8 mouse cellular contexts compared by ENCODE assay signal in the genomic region with DNA sequence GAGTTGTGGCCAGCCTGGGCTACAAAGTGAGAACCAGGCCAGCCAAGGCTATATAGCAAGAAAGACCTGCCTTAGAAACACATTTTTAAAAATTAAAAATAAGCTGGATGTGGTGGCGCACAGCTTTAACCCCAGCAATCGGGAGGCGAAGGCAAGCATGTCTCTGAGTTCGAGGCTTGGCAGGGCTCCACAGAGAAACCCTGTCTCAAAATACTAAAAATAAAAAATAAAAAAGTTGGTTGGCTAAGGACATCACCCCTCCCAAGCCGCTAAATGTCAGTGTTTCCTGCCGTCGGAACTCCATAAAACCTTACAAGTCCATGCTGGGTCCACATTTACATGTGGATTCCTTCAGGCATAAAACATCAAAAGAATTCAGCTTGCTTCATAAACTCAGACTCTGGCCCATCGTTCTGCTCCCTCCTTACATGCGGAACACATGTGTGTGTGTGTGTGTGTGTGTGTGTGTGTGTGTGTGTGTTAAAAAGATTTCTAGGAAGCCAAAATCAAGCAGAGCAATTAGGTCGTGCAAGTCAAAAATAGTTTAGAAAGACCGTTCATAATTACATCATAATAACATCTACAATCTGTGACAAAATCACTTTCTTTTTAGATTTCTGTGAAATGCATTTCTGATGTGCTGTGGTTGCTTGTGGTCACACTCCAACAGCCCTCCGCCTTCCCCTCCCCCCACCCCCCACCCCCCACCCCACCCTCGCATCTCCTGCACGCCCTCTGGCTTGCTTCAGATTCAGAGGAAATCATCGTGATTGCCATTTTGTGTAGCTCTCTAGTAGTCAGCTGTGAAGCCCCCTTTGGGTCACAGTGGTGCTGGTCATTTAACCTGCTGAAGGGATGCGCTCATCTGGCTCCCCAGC. TPM values are rescaled to one million over a fixed set of nuclear protein-coding genes. Genes with fewer than 3 reads are reported as not detected.
A peak's percentile ranks its signal among the peaks of the same experiment; 100 is the strongest.
DNase-seq lines count a peak whose midpoint lies in the region; ATAC-seq and TF ChIP-seq lines count a peak whose summit lies in the region.
"Had no signal": no experiment of that assay in that cellular context is flagged by ENCODE, and none has a peak within 500 bp of the region (broad histone marks: within the 10 kb centered on the region; RNA-seq: fewer than 3 reads in every experiment).

No protein-coding gene starts in this region.

- no peak for TF ChIP-seq POLR2A in limb, embryonic 14.5 days (IDR thresholded peaks at IDR 0.05; ENCODE audit: borderline replicate concordance, extremely low read depth, insufficient read depth, insufficient read length)

- no peak for DNase-seq in stomach, postnatal 0 days (ENCODE audit: low spot score)
- DNase-seq in forebrain, embryonic 14.5 days (ENCODE audit: low spot score): peak; percentile 7
- peak; percentile 61 for DNase-seq in limb, embryonic 14.5 days (ENCODE audit: low spot score)
- no peak for DNase-seq in urinary bladder, postnatal 10 days (ENCODE audit: low spot score)
- no peak for DNase-seq in gastrocnemius, postnatal 4 days (ENCODE audit: low spot score in 2 of 2)

- H3K4me1 ChIP-seq in stomach, embryonic 14.5 days (ENCODE audit: control insufficient read depth, insufficient read depth, low read length): peaks cover 11% of the 10 kb centered on the region; the same call in 1 of the 2 replicates
- no peaks in the 10 kb centered on the region for H3K4me1 ChIP-seq in stomach, postnatal 0 days (replicated peaks; ENCODE audit: control insufficient read depth, insufficient read depth)
- H3K4me1 ChIP-seq in forebrain, embryonic 14.5 days (ENCODE audit: control insufficient read depth, insufficient read depth, low read length): no peaks in the 10 kb centered on the region
- peaks cover 15% of the 10 kb centered on the region for H3K4me1 ChIP-seq in limb, embryonic 14.5 days (ENCODE audit: control insufficient read depth, insufficient read depth, low read length)
- H3K4me1 ChIP-seq in stomach, embryonic 16.5 days (ENCODE audit: control insufficient read depth, insufficient read depth, low read length): peaks cover 9% of the 10 kb centered on the region; the same call in 1 of the 2 replicates
- H3K4me1 ChIP-seq: liver, embryonic 12.5 days had no signal

- no peak overlapping the region for H3K9ac ChIP-seq in stomach, embryonic 14.5 days (replicated peaks; ENCODE audit: low read depth, low read length)
- H3K9ac ChIP-seq in stomach, postnatal 0 days (ENCODE audit: low read length): no peak overlapping the region
- no peak overlapping the region for H3K9ac ChIP-seq in forebrain, embryonic 14.5 days (ENCODE audit: low read length)
- 0 out of 2 replicates have a peak overlapping the region, but pooled peaks have one; percentile 3 for H3K9ac ChIP-seq in limb, embryonic 14.5 days (ENCODE audit: low read depth, low read length, severe bottlenecking)
- H3K9ac ChIP-seq in stomach, embryonic 16.5 days (ENCODE audit: low read length): peak overlapping the region; percentile 26; the same call in 1 of the 2 replicates
- H3K9ac ChIP-seq: liver, embryonic 12.5 days had no signal

- H3K9me3 ChIP-seq in stomach, embryonic 14.5 days (ENCODE audit: control insufficient read depth, low read depth, low read length): no peaks in the 10 kb centered on the region; the same call in 1 of the 2 replicates
- no peaks in the 10 kb centered on the region for H3K9me3 ChIP-seq in stomach, postnatal 0 days (ENCODE audit: control insufficient read depth, low read length)
- H3K9me3 ChIP-seq in forebrain, embryonic 14.5 days (replicated peaks; ENCODE audit: control insufficient read depth, low read length): no peaks in the 10 kb centered on the region
- no peaks in the 10 kb centered on the region for H3K9me3 ChIP-seq in limb, embryonic 14.5 days (ENCODE audit: control insufficient read depth, low read length)
- H3K9me3 ChIP-seq in stomach, embryonic 16.5 days (replicated peaks; ENCODE audit: control insufficient read depth, low read length): no peaks in the 10 kb centered on the region
- H3K9me3 ChIP-seq: liver, embryonic 12.5 days had no signal

- H3K4me3 ChIP-seq in stomach, embryonic 14.5 days (ENCODE audit: low read depth, low read length): no peak overlapping the region
- H3K4me3 ChIP-seq in stomach, postnatal 0 days (ENCODE audit: low read depth, low read length): no peak overlapping the region
- H3K4me3 ChIP-seq in forebrain, embryonic 14.5 days (ENCODE audit: low read depth, low read length): no peak overlapping the region
- H3K4me3 ChIP-seq in limb, embryonic 14.5 days (replicated peaks; ENCODE audit: low read length): no peak overlapping the region
- no peak overlapping the region for H3K4me3 ChIP-seq in stomach, embryonic 16.5 days (replicated peaks; ENCODE audit: low read length)
- H3K4me3 ChIP-seq: liver, embryonic 12.5 days had no signal

- no peak for ATAC-seq in stomach, embryonic 14.5 days (ENCODE audit: insufficient number of reproducible peaks, insufficient read depth, low FRiP score, low read depth)
- no peak for ATAC-seq in stomach, postnatal 0 days (ENCODE audit: low FRiP score, low TSS enrichment)
- ATAC-seq in forebrain, embryonic 14.5 days: peak; percentile 26; the same call in 1 of the 2 replicates
- ATAC-seq in limb, embryonic 14.5 days (ENCODE audit: low FRiP score, low read depth): peak; percentile 63
- ATAC-seq in stomach, embryonic 16.5 days (ENCODE audit: insufficient read depth, low FRiP score): no peak
- ATAC-seq: liver, embryonic 12.5 days had no signal

- no peak for TF ChIP-seq CTCF in stomach, postnatal 0 days (IDR thresholded peaks at IDR 0.05; ENCODE audit: low read depth)

- no peak for TF ChIP-seq EP300 in stomach, postnatal 0 days (optimal IDR thresholded peaks at IDR 0.05)

- H3K36me3 ChIP-seq in stomach, embryonic 14.5 days (ENCODE audit: control insufficient read depth, insufficient read depth, low read length): no peaks in the 10 kb centered on the region
- H3K36me3 ChIP-seq in stomach, postnatal 0 days (ENCODE audit: control insufficient read depth, insufficient read depth, low read length): no peaks in the 10 kb centered on the region
- H3K36me3 ChIP-seq in forebrain, embryonic 14.5 days (ENCODE audit: control insufficient read depth, insufficient read depth, low read length): no peaks in the 10 kb centered on the region
- no peaks in the 10 kb centered on the region for H3K36me3 ChIP-seq in limb, embryonic 14.5 days (ENCODE audit: control insufficient read depth, insufficient read depth, low read length)
- no peaks in the 10 kb centered on the region for H3K36me3 ChIP-seq in stomach, embryonic 16.5 days (ENCODE audit: control insufficient read depth, insufficient read depth, low read length)
- H3K36me3 ChIP-seq: liver, embryonic 12.5 days had no signal

- no peak overlapping the region for H3K4me2 ChIP-seq in stomach, embryonic 14.5 days (replicated peaks; ENCODE audit: low read depth, low read length)
- no peak overlapping the region for H3K4me2 ChIP-seq in stomach, postnatal 0 days (replicated peaks; ENCODE audit: low read depth)
- no peak overlapping the region for H3K4me2 ChIP-seq in forebrain, embryonic 14.5 days (ENCODE audit: low read length)
- no peak overlapping the region; the same call in 1 of the 2 replicates for H3K4me2 ChIP-seq in limb, embryonic 14.5 days (replicated peaks; ENCODE audit: low read depth, low read length, severe bottlenecking)
- no peak overlapping the region for H3K4me2 ChIP-seq in stomach, embryonic 16.5 days (ENCODE audit: low read depth, low read length)
- H3K4me2 ChIP-seq: liver, embryonic 12.5 days had no signal

- H3K27me3 ChIP-seq in stomach, embryonic 14.5 days (ENCODE audit: control insufficient read depth, insufficient read depth, low read length): no peaks in the 10 kb centered on the region
- H3K27me3 ChIP-seq in stomach, postnatal 0 days (ENCODE audit: control insufficient read depth, insufficient read depth, low read length): no peaks in the 10 kb centered on the region
- no peaks in the 10 kb centered on the region for H3K27me3 ChIP-seq in forebrain, embryonic 14.5 days (replicated peaks; ENCODE audit: control insufficient read depth, insufficient read depth, low read length)
- H3K27me3 ChIP-seq in limb, embryonic 14.5 days (ENCODE audit: control insufficient read depth, insufficient read depth, low read length): no peaks in the 10 kb centered on the region
- H3K27me3 ChIP-seq in stomach, embryonic 16.5 days (ENCODE audit: control insufficient read depth, insufficient read depth, low read length): no peaks in the 10 kb centered on the region
- H3K27me3 ChIP-seq: liver, embryonic 12.5 days had no signal

- WGBS in stomach, embryonic 14.5 days: 50% methylated on average over 16 of the region's 16 CpGs
- 49% methylated on average over 14 of the region's 16 CpGs for WGBS in stomach, postnatal 0 days
- 62% methylated on average over 16 of the region's 16 CpGs for WGBS in forebrain, embryonic 14.5 days
- WGBS in limb, embryonic 14.5 days: 16% methylated on average over 16 of the region's 16 CpGs
- 46% methylated on average over 16 of the region's 16 CpGs for WGBS in stomach, embryonic 16.5 days

- peak overlapping the region; percentile 56; the same call in 1 of the 2 replicates for H3K27ac ChIP-seq in stomach, embryonic 14.5 days (ENCODE audit: low read length)
- no peak overlapping the region for H3K27ac ChIP-seq in stomach, postnatal 0 days (replicated peaks)
- peak overlapping the region; percentile 10; the same call in 1 of the 2 replicates for H3K27ac ChIP-seq in forebrain, embryonic 14.5 days (ENCODE audit: low read depth, low read length)
- peak overlapping the region; percentile 70 for H3K27ac ChIP-seq in limb, embryonic 14.5 days (replicated peaks; ENCODE audit: low read depth, low read length)
- peak overlapping the region; percentile 19; the same call in 1 of the 2 replicates for H3K27ac ChIP-seq in stomach, embryonic 16.5 days (ENCODE audit: low read length)
- H3K27ac ChIP-seq: liver, embryonic 12.5 days had no signal

RNA-seq across cellular contexts. Expression of a gene that starts 56.7 kb away (rescaled TPM):
- polyA plus RNA-seq in stomach, embryonic 14.5 days (2014; fragmentation: Nextera tagmentation; extraction: Ambion mirVana): 1.4 and 1.5 TPM in 2 replicates
- 1.7 and 2.1 TPM in 2 replicates for polyA plus RNA-seq in stomach, postnatal 0 days (2015; fragmentation: Nextera tagmentation; extraction: Ambion mirVana)
- 0.05 TPM in 1 of 2 replicates, not detected in the other for polyA plus RNA-seq in forebrain, embryonic 14.5 days (2014; fragmentation: Nextera tagmentation; extraction: Ambion mirVana)
- 0.24 and 0.34 TPM in 2 replicates for polyA plus RNA-seq in limb, embryonic 14.5 days (2012; rRNA removed)
- polyA plus RNA-seq in limb, embryonic 14.5 days (2014; fragmentation: Nextera tagmentation; extraction: Ambion mirVana): 0.68 and 0.73 TPM in 2 replicates
- 1.8 and 2.0 TPM in 2 replicates for polyA plus RNA-seq in stomach, embryonic 16.5 days (2015; fragmentation: Nextera tagmentation; extraction: Ambion mirVana)
- total RNA-seq in gastrocnemius, postnatal 4 days (2021): under 1 TPM in 1 of 2 experiments, not detected in 1; 0.07 TPM

Comparison
In these comparisons a context has a peak if more than half of its experiments do, and no peak if none do; other contexts are left out.
1. H3K9ac ChIP-seq: peak in limb, embryonic 14.5 days (single experiment) and stomach, embryonic 16.5 days (single experiment); none in stomach, embryonic 14.5 days (single experiment), stomach, postnatal 0 days (single experiment) and forebrain, embryonic 14.5 days (single experiment).
2. ATAC-seq: peak in forebrain, embryonic 14.5 days (single experiment) and limb, embryonic 14.5 days (single experiment); none in stomach, embryonic 14.5 days (single experiment), stomach, postnatal 0 days (single experiment) and stomach, embryonic 16.5 days (single experiment).
3. DNase-seq: peak in forebrain, embryonic 14.5 days (single experiment) and limb, embryonic 14.5 days (single experiment); none in stomach, postnatal 0 days (single experiment), urinary bladder, postnatal 10 days (single experiment) and gastrocnemius, postnatal 4 days (0 of 2).